Comparison of ENCODE assay signal across 14 mouse cellular contexts in the genomic region with DNA sequence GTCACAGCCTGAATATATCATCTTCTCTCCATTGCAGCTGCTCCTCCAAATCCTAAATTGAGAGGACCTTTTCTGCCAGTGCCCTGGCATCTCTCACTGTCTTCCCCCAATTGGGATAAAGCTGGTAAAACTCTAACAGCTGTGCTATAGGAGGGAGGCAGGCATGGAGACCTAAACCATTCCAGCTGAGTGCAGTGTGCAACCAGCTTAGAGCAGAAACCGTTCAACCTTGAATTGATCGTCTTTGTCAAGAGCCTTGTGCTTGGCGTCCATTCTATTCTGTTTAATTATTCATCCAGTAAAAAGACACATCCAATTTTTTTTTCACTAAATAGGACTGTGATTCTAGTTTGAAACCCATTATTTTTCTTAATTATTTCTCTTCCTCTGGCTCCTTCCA.
DNase-seq lines count a peak whose midpoint lies in the region; ATAC-seq and TF ChIP-seq lines count a peak whose summit lies in the region.
"Had no signal": no experiment of that assay in that cellular context is flagged by ENCODE, and none has a peak within 500 bp of the region (broad histone marks: within the 10 kb centered on the region; RNA-seq: fewer than 3 reads in every experiment).

No protein-coding gene starts in this region.

- H3K27ac ChIP-seq in left cerebral cortex, adult 2 months: peak overlapping the region; percentile 24; the same call in 1 of the 2 replicates
- H3K27ac ChIP-seq in forebrain, embryonic 11.5 days (ENCODE audit: low read depth, low read length): no peak overlapping the region
- no peak overlapping the region for H3K27ac ChIP-seq in hindbrain, embryonic 11.5 days (ENCODE audit: low read depth, low read length)
- H3K27ac ChIP-seq: gastrocnemius, adult 2 months had no signal

- no peak overlapping the region for H3K4me2 ChIP-seq in forebrain, embryonic 11.5 days (ENCODE audit: low read depth, low read length, severe bottlenecking)
- no peak overlapping the region for H3K4me2 ChIP-seq in hindbrain, embryonic 11.5 days (replicated peaks; ENCODE audit: low read depth, low read length)
- H3K4me2 ChIP-seq: lung, embryonic 14.5 days had no signal

- no peak overlapping the region for H3K9ac ChIP-seq in forebrain, embryonic 11.5 days (ENCODE audit: low read length)
- H3K9ac ChIP-seq in hindbrain, embryonic 11.5 days (ENCODE audit: low read depth, low read length): no peak overlapping the region
- H3K9ac ChIP-seq: lung, embryonic 14.5 days had no signal

- no peaks in the 10 kb centered on the region for H3K27me3 ChIP-seq in forebrain, embryonic 11.5 days (ENCODE audit: control insufficient read depth, insufficient read depth, low read length)
- no peaks in the 10 kb centered on the region for H3K27me3 ChIP-seq in hindbrain, embryonic 11.5 days (ENCODE audit: control insufficient read depth, insufficient read depth, low read length)

- 23% methylated on average over 3 of the region's 3 CpGs for WGBS in forebrain, embryonic 11.5 days
- 40% methylated on average over 3 of the region's 3 CpGs for WGBS in hindbrain, embryonic 11.5 days

- intact Hi-C loops in left cerebral cortex, adult 2 months (cut with DNase I): no loop called here
- intact Hi-C loops in left cerebral cortex, postnatal 10 days (cut with DNase I): no loop called here

- H3K36me3 ChIP-seq in forebrain, embryonic 11.5 days (ENCODE audit: control insufficient read depth, insufficient read depth, low read length): no peaks in the 10 kb centered on the region
- no peaks in the 10 kb centered on the region for H3K36me3 ChIP-seq in hindbrain, embryonic 11.5 days (ENCODE audit: control insufficient read depth, insufficient read depth, low read length)
- H3K36me3 ChIP-seq: G1E had no signal

- H3K4me3 ChIP-seq in left cerebral cortex, adult 2 months: no peak overlapping the region
- H3K4me3 ChIP-seq in forebrain, embryonic 11.5 days (ENCODE audit: low read depth, low read length): no peak overlapping the region
- H3K4me3 ChIP-seq in hindbrain, embryonic 11.5 days (ENCODE audit: low read depth, low read length): no peak overlapping the region
- H3K4me3 ChIP-seq: gastrocnemius, adult 2 months had no signal

- peak; percentile 60; the same call in 1 of the 2 replicates for ATAC-seq in forebrain, embryonic 11.5 days (replicated peaks; ENCODE audit: low FRiP score)
- ATAC-seq in hindbrain, embryonic 11.5 days (ENCODE audit: low FRiP score): peak; percentile 61; the same call in 1 of the 2 replicates
- ATAC-seq: inflammation-experienced regulatory T-cells, adult 6 months had no signal

- H3K4me1 ChIP-seq in forebrain, embryonic 11.5 days (replicated peaks; ENCODE audit: control insufficient read depth, insufficient read depth, low read length): no peaks in the 10 kb centered on the region
- H3K4me1 ChIP-seq in hindbrain, embryonic 11.5 days (replicated peaks; ENCODE audit: control insufficient read depth, insufficient read depth, low read length): no peaks in the 10 kb centered on the region

- no peak for TF ChIP-seq CTCF in left cerebral cortex, adult 2 months (IDR thresholded peaks at IDR 0.05)

- no peak for DNase-seq in left cerebral cortex, adult 2 months (ENCODE audit: extremely low spot score in 1 of 2, low spot score in 2 of 2)
- DNase-seq in left cerebral cortex, postnatal 10 days (ENCODE audit: extremely low spot score in 1 of 2, low spot score in 2 of 2): no peak
- no peak for DNase-seq in forebrain, embryonic 11.5 days (ENCODE audit: low spot score)
- no peak for DNase-seq in hindbrain, embryonic 11.5 days (ENCODE audit: low spot score)
- DNase-seq in retina, embryonic 14.5 days (ENCODE audit: low spot score): peak; percentile 86
- DNase-seq in thymus, postnatal 0 days (ENCODE audit: low spot score): no peak
- no peak for DNase-seq in gastrocnemius, postnatal 4 days (ENCODE audit: low spot score in 2 of 2)
- DNase-seq: adrenal gland, adult 8-10 months; cerebellum, adult 18-20 months; gastrocnemius, adult 2 months; lung, embryonic 14.5 days; thymus, postnatal 36 days had no signal

- no peaks in the 10 kb centered on the region for H3K9me3 ChIP-seq in forebrain, embryonic 11.5 days (ENCODE audit: control insufficient read depth, low read length)
- H3K9me3 ChIP-seq in hindbrain, embryonic 11.5 days (ENCODE audit: control insufficient read depth, low read length): no peaks in the 10 kb centered on the region
- H3K9me3 ChIP-seq: G1E had no signal
